Mouse (Mus musculus): Measurements from ENCODE around the gene Tmem246. TPM values are rescaled to one million over a fixed set of nuclear protein-coding genes. Genes with fewer than 3 reads are reported as not detected.

Gene Tmem246
- polyA plus RNA-seq, 1 experiment from 2014 or later = 4.0 TPM

- no peak for DNase-seq (ENCODE audit: low spot score)
Measured at GRCm38 (mm10) chr4:49581256-49581655, 16.4 kb downstream of the Tmem246 start.

DNA sequence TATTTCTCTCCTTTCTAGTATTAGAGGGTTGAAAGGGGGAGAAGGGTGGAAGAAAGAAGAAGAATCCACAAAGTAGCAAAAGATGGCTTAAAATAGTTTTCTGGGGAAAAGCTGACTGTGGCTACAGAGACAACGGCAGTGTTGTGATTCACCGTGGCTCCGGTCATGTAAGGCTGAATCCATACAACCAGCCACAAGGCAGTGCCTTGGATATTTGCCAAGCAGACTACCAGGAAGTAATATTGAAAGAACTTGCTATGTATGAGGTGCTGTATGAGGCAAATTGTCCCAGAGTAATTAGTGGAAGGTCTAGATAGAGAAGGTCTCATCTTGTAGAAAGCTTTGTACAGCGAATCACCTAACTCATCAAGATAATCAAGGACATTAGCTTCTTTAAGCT, 25.5 kb downstream of the Tmem246 start:
- no peak for DNase-seq (ENCODE audit: low spot score)

DNA sequence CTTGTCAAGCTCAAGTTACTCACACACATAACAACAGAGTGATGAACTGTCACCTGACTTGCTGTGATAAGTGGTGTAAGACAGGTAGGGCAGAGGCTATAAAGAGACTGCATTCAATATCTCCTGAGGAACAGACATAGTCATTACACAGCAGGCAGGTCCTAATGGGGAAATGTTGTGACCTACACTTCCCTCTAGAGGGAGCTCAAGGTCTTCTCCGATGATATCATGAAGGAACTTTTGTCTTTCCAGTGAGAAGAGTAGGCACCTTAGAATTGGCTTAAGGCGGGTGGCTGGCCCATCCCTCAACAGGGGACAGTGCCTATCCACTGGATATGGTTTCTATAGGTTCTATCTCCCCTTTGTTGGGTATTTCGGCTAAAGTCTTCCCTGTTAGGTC, 30.1 kb downstream of the Tmem246 start:
- DNase-seq (ENCODE audit: low spot score) = peak; percentile 63

DNA sequence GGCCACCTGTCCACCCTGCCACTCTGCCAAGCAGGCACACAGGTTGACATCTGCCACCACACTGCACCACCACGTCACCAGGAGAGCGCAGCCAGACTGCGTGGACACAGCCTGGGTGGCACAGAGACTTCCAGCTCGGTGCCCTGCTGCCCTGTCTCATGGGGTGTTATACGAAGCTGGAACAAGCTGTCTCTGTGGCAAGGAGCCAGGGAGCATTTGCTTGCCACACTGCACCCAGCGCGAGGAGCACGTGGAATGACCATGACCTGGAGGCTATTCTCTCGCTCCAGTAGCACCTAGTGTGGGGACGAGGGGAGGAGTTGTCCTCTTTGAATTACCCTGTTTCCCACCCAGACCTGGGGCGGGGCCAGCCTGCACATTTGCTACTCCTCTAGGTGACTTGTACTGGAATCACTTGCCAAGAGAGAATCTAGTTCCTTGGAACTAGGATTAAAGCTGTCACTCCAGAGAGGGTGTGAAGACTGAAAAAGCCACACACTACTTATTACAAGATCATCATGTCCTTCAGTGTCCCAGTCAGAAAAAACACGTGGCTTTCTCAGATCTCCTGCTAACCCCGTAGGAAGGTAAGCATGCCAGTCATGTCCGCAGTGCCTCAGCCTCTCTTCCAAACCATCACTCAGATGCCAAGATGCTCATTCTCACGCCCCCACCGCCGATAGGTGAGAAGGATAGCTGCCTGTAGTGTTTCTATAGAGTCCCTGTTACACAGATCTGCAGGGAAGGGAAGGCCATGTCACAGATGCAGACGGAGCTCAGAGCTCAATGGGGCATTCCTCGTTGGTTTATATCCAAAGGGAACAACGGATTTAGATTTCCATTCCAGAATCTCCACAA, 37.5 kb downstream of the Tmem246 start:
- DNase-seq (ENCODE audit: low spot score) = no peak

- no peak for DNase-seq (ENCODE audit: low spot score)
Measured at GRCm38 (mm10) chr4:49558181-49558580, 39.5 kb downstream of the Tmem246 start.

DNA sequence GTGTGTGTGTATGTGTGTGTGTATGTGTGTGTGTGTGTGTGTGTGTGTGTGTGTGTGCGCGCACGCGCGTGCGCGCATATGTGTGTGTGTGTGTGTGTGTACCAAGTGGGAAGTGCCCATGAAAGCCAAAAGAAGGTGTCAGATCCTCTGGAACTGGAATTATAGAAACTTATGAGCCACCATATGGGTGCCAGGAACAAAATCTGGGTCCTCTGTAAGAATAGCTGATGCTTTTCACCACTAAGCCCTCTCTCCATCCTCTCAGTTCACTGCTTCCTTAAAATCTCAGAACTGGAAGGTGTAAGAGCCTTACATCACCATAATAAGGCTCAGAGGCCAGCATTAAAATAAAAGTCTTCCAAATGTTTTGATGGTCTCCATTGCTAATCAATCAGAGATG, 40.3 kb downstream of the Tmem246 start:
- DNase-seq (ENCODE audit: low spot score) = no peak

DNA sequence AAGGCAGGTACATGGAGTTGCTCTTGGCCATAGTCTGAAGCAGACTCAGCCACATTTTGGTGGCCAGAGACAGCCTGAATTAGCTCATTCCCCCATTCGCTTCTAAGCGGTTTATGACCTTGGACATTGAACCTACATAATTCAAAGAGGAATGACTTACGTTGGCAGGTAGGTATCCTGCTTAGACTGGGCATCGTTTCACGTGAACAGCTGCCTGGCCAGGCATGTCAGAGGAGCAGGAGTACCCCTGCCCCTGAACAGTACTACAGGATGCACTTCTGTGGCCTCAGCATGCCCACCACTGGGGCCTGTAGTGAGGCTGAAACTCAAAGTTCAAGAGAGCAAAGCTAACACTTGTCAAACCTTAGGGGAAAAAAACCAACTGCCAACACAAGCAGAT, 44.3 kb downstream of the Tmem246 start:
- no peak for DNase-seq (ENCODE audit: low spot score)

DNA sequence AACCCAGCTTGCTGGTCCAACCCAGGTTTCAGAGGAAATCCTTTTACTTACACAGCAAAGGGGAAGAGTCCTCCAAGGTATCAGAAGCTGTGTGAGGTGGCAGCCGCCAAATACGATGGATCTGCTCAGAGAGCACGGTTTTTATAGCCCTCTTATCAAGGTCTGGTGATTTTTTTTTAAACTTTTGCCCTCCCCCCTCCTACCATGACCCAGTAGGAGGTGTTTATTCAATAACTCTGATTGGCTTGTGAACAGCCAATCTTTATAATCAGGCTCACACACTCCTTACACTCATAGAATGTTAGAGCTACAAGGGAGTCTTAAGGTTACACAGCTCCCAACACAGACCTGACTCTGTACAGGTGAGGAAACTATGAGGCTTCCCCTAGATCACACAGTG, 48.3 kb downstream of the Tmem246 start, which contains the start of gene Aldob:
Gene Aldob, minus strand, starts transcription at position 164 of the 400 bp plus-strand sequence.
- DNase-seq (ENCODE audit: low spot score) = no peak

DNA sequence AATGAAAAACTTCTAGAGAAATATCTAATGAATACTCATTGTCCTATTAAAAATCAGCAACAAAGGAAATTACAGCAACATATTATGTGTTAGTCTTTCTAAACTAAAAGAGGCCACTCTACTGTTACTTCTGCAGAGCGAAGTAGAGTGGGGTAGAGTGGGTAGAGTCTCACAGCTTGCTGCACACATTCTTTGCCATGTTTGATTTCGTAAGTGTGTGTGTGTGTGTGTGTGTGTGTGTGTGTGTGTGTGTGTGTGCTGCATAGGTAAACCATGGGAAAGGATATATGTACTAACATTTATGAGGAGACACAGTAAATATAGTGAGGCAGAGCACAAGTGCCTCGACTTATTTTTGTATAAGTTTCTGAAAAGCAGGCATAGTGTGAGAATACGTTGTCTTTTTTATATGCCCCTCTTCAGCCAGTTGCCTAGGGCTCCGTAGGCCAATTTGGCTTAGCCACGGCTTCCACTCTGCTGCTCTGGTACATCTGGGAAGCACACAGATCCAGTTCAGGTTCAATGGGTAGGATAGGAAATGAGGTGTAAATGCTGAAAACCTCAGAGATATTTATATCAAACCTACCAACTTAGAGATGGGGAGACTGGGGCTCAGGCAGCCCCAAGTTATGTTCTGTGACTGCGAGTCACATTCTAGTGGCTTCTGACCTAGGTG, 50.0 kb downstream of the Tmem246 start:
- DNase-seq (ENCODE audit: low spot score) = no peak

DNA sequence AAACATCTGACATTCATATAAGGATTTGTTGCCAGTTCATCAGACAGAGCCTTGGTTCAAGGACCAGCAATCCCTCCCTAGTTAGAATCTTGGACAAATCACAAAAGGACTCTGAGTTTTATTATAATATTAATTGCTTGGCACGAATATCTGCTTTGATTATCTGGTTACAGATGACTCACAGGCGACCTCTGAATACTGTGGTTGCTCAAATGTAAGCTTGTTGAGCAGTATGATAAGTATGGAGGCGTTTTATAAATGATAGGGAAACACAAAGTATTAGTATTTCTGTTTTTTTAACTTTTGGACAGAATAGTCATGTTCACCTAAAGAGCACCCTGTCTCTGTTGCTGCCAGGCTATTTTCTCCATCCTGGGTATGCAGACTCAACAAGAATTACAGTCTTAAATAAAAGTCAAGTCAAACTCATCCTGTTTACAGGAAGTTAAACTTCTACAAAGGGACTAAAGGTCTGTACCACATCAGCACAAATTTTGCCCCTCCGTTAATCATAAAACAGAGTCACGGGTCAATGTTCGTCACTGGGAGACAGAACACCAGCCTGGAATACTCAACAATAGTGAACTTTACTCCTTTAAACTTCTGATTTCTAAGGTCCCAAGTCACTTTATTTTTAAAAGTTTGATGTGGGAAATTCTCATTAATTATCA, 50.7 kb downstream of the Tmem246 start:
- DNase-seq (ENCODE audit: low spot score) = no peak

DNA sequence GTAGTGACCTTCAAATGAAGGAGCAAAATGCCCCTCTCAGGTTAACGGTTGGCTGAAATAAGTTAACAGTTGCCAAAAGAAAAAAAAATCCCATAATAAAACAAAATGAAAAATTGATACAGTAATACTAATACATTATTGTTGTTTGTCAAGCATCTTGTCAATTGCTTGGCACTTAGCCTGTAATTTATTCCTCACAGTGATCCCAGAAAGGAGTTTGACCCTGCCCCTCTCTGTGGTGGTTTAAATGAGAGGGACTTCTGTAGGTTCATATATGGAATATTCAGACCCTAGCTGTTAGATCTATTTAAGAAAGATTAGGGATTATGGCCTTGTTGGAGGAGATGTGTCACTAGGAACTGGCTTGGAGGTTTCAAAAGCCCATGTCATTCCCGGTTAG, 51.6 kb downstream of the Tmem246 start:
- DNase-seq (ENCODE audit: low spot score) = no peak

DNA sequence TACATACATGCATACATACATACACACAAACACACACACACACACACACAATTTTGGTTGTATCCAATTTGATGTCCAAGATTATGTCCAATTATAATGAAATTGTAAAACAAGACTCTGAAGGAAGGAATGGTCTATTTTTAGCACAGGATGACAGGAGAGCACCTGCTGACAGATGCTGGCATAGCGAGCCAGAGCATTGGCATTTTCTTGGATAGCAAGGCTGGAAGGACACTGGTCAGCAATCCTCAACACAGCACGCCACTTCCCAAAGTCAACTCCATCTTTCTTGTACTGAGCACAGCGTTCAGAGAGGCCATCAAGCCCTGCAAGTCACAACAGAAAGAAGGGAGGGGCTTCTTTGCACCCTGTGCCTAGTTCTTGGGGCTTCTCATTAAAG, 56.7 kb downstream of the Tmem246 start:
- no peak for DNase-seq (ENCODE audit: low spot score)

GRCm38 (mm10) chr4:49539665-49540064, 58.0 kb downstream of the Tmem246 start:
- no peak for DNase-seq (ENCODE audit: low spot score)

GRCm38 (mm10) chr4:49536671-49537070, 61.0 kb downstream of the Tmem246 start:
- no peak for DNase-seq (ENCODE audit: low spot score)

DNA sequence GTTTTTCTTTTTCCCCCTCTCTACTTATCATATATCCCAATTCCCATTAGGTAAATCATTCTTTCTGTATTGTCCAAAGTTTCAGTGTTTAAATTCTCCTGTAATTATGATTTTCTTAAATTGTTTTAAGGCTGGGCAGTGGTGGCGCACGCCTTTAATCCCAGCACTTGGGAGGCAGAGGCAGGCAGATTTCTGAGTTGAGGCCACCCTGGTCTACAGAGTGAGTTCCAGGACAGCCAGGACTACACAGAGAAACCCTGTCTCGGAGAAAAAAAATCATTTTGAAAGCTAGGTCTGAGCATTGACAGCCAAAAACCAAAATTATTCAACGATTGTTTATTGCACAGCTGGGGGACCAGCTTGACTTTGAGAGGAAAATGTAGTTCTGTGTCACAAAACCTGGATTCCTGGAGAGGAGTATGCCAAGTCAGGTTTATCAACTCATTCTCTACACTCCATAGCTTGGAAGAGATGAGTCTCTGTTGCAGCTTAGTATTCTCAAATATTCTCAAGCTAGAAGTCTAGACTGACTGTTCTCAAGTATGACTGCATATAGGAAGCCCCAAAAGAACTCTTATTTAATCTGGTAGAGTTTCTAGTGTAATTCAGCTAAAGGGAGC, 61.9 kb downstream of the Tmem246 start:
- no peak for DNase-seq (ENCODE audit: low spot score)

GRCm38 (mm10) chr4:49535036-49535435, 62.6 kb downstream of the Tmem246 start:
- DNase-seq (ENCODE audit: low spot score) = no peak

Other genes with a start within 250 kb of the Tmem246 start
- gene Acnat2, start 189.7 kb downstream of the Tmem246 start, polyA plus RNA-seq (2015; fragmentation: Nextera tagmentation; extraction: Ambion mirVana) = not detected in 2 replicates
- gene Acnat1, start 124.0 kb downstream of the Tmem246 start, polyA plus RNA-seq (2015; fragmentation: Nextera tagmentation; extraction: Ambion mirVana) = 0.31 and 0.37 TPM in 2 replicates
- 0.10 TPM in 1 of 2 replicates, not detected in the other for gene Baat, start 91.3 kb downstream of the Tmem246 start, polyA plus RNA-seq (2015; fragmentation: Nextera tagmentation; extraction: Ambion mirVana)
- gene Mrpl50, start 76.8 kb downstream of the Tmem246 start, polyA plus RNA-seq (2015; fragmentation: Nextera tagmentation; extraction: Ambion mirVana) = 48.8 and 49.7 TPM in 2 replicates
- gene Zfp189, start 76.7 kb downstream of the Tmem246 start, polyA plus RNA-seq (2015; fragmentation: Nextera tagmentation; extraction: Ambion mirVana) = 5.7 and 5.9 TPM in 2 replicates
- 0.84 and 1.4 TPM in 2 replicates for gene Aldob, start 48.3 kb downstream of the Tmem246 start, polyA plus RNA-seq (2015; fragmentation: Nextera tagmentation; extraction: Ambion mirVana)
- gene Rnf20, start 34.1 kb upstream of the Tmem246 start, polyA plus RNA-seq (2015; fragmentation: Nextera tagmentation; extraction: Ambion mirVana) = 37.5 and 38.6 TPM in 2 replicates
- not detected in 2 replicates for gene Ppp3r2, start 84.1 kb upstream of the Tmem246 start, polyA plus RNA-seq (2015; fragmentation: Nextera tagmentation; extraction: Ambion mirVana)
- 0.04 and 0.10 TPM in 2 replicates for gene Grin3a, start 247.9 kb upstream of the Tmem246 start, polyA plus RNA-seq (2015; fragmentation: Nextera tagmentation; extraction: Ambion mirVana)

Data from thymus, postnatal 0 days (tissue).